Mouse (Mus musculus) lung, embryonic 14.5 days (tissue): Measurements from ENCODE around the gene Kmt2e. TPM values are rescaled to one million over a fixed set of nuclear protein-coding genes. Genes with fewer than 3 reads are reported as not detected.

Source experiments
- ATAC-seq: fragments of 200-750 bp; cut with Nextera tagmentation; 2 replicates; pipeline ENCODE4 v1.8.0; 2017; ENCODE audit warnings: mild to moderate bottlenecking, moderate TSS enrichment, moderate library complexity; ENCODE audit not compliant: insufficient read depth
- DNase-seq: peaks from one replicate; pipeline ENCODE4 v3.0.0-alpha.2; 2015
- H3K27ac ChIP-seq: fragments of 300-500 bp; sonication (generic); 2 replicates; pipeline ENCODE4 v1.5.1; 2014; ENCODE audit warnings: low read depth, mild to moderate bottlenecking, moderate library complexity
- H3K27me3 ChIP-seq: fragments of 300-500 bp; sonication (generic); 2 replicates; pipeline ENCODE4 v1.6.1; 2014; ENCODE audit warnings: low read length, control low read depth; ENCODE audit not compliant: insufficient read depth
- H3K36me3 ChIP-seq: fragments of 300-500 bp; sonication (generic); 2 replicates; pipeline ENCODE4 v1.6.1; 2014; ENCODE audit warnings: control low read depth; ENCODE audit not compliant: insufficient read depth
- H3K4me1 ChIP-seq: fragments of 300-500 bp; sonication (generic); 2 replicates; pipeline ENCODE4 v1.6.1; 2014; ENCODE audit warnings: antibody characterized with exemption, control low read depth; ENCODE audit not compliant: insufficient read depth
- H3K4me2 ChIP-seq: fragments of 300-500 bp; sonication (generic); 2 replicates; pipeline ENCODE4 v1.6.1; 2014; ENCODE audit warnings: mild to moderate bottlenecking
- H3K4me3 ChIP-seq: fragments of 300-500 bp; sonication (generic); 2 replicates; pipeline ENCODE4 v1.5.1; 2014; ENCODE audit warnings: low read depth, low read length
- H3K9ac ChIP-seq: fragments of 300-500 bp; sonication (generic); 2 replicates; pipeline ENCODE4 v1.6.1; 2014
- H3K9me3 ChIP-seq: fragments of 300-500 bp; sonication (generic); 2 replicates; pipeline ENCODE4 v1.6.1; 2016; ENCODE audit warnings: low read depth, low read length, control low read depth
- CTCF ChIP-seq: IDR thresholded peaks from 2 replicates; pipeline ENCODE4 v1.5.1; 2016; ENCODE audit warnings: antibody characterized with exemption, low read depth
- WGBS: fragments of 180-500 bp; shearing (Covaris S2); extraction: QIAGEN DNeasy Blood & Tissue Kit; methylation state at CpG from one replicate; pipeline ENCODE4 v1.1.7; 2014; 5-methylcytosine and 5-hydroxymethylcytosine counted together
- polyA plus RNA-seq: library from polyadenylated mRNA; unstranded; fragments of >200 nt; fragmentation: Nextera tagmentation; extraction: Ambion mirVana; gene quantifications from 2 replicates; pipeline ENCODE4 v1.2.1, GENCODE M21; 2014

Gene Kmt2e
- polyA plus RNA-seq, 1 experiment from 2014 or later: 72.8 TPM

GRCm38 (mm10) chr5:23473098-23473873 lies 39.0 kb downstream of the Kmt2e start:
- H3K4me1 ChIP-seq: no peaks in the 10 kb centered on the region
- ATAC-seq (no peak), DNase-seq (peak; percentile 17)
- H3K36me3 ChIP-seq: peaks cover 56% of the 10 kb centered on the region
- H3K27ac ChIP-seq: no peak overlapping the region
- H3K9ac ChIP-seq: no peak overlapping the region
- 76% methylated on average over 6 of the region's 6 CpGs for WGBS
- peak; percentile 19; the same call in 1 of the 2 replicates for TF ChIP-seq CTCF
- H3K4me3 ChIP-seq: no peak overlapping the region
- H3K27me3 ChIP-seq: no peaks in the 10 kb centered on the region
- H3K9me3 ChIP-seq: no peaks in the 10 kb centered on the region
- no peak overlapping the region for H3K4me2 ChIP-seq

- Histone ChIP-seq H3K36me3 (peaks cover 86% of the 10 kb centered on the region), H3K27ac (no peak overlapping the region)
- no peak for TF ChIP-seq CTCF
These were observed 49.6 kb downstream of the Kmt2e start for GRCm38 (mm10) chr5:23483811-23484210.

GRCm38 (mm10) chr5:23489231-23489630 lies 55.0 kb downstream of the Kmt2e start:
- no peak for TF ChIP-seq CTCF
- no peak for DNase-seq
- Histone ChIP-seq H3K36me3 (peaks cover 84% of the 10 kb centered on the region), H3K4me2 (no peak overlapping the region), H3K9me3 (no peaks in the 10 kb centered on the region), H3K27ac (no peak overlapping the region), H3K4me3 (no peak overlapping the region), H3K9ac (no peak overlapping the region), H3K27me3 (no peaks in the 10 kb centered on the region), H3K4me1 (no peaks in the 10 kb centered on the region)
- WGBS: 82% methylated on average over 4 of the region's 4 CpGs
- no peak for ATAC-seq

More at GRCm38 (mm10) chr5:23483811-23484210, 49.6 kb downstream of the Kmt2e start:
- no peak for ATAC-seq
- Histone ChIP-seq H3K9ac (no peak overlapping the region), H3K9me3 (no peaks in the 10 kb centered on the region), H3K27me3 (no peaks in the 10 kb centered on the region), H3K4me2 (no peak overlapping the region), H3K4me3 (no peak overlapping the region), H3K4me1 (no peaks in the 10 kb centered on the region)
- no peak for DNase-seq
- WGBS: 92% methylated on average over 7 of the region's 7 CpGs

GRCm38 (mm10) chr5:23490797-23491196 lies 56.6 kb downstream of the Kmt2e start:
- no peaks in the 10 kb centered on the region for H3K27me3 ChIP-seq
- peak; percentile 67 for DNase-seq
- H3K36me3 ChIP-seq: peaks cover 81% of the 10 kb centered on the region
- H3K4me3 ChIP-seq: no peak overlapping the region
- WGBS: 41% methylated on average over 2 of the region's 2 CpGs
- no peak overlapping the region for H3K9ac ChIP-seq
- ATAC-seq: 0 out of 2 replicates have a peak, but pooled peaks have one; percentile 66
- no peak overlapping the region for H3K4me2 ChIP-seq
- no peak overlapping the region for H3K27ac ChIP-seq
- H3K4me1 ChIP-seq: no peaks in the 10 kb centered on the region
- H3K9me3 ChIP-seq: no peaks in the 10 kb centered on the region
- peak; percentile 61 for TF ChIP-seq CTCF

- ATAC-seq (no peak), DNase-seq (no peak)
- Histone ChIP-seq H3K9ac (no peak overlapping the region), H3K27me3 (no peaks in the 10 kb centered on the region), H3K27ac (no peak overlapping the region), H3K4me3 (no peak overlapping the region), H3K9me3 (no peaks in the 10 kb centered on the region), H3K4me2 (no peak overlapping the region), H3K4me1 (no peaks in the 10 kb centered on the region), H3K36me3 (peaks cover 88% of the 10 kb centered on the region)
- WGBS: 92% methylated on average over 3 of the region's 3 CpGs
- TF ChIP-seq CTCF: no peak
These were observed 62.2 kb downstream of the Kmt2e start for GRCm38 (mm10) chr5:23496396-23496795.

GRCm38 (mm10) chr5:23496933-23497332 lies 62.7 kb downstream of the Kmt2e start:
- ATAC-seq (no peak), DNase-seq (no peak)
- Histone ChIP-seq H3K27ac (no peak overlapping the region), H3K9ac (no peak overlapping the region), H3K4me2 (no peak overlapping the region), H3K4me3 (no peak overlapping the region), H3K9me3 (no peaks in the 10 kb centered on the region), H3K4me1 (no peaks in the 10 kb centered on the region), H3K27me3 (no peaks in the 10 kb centered on the region), H3K36me3 (peaks cover 90% of the 10 kb centered on the region)
- whole genome bisulfite sequencing: 89% methylated on average over 5 of the region's 5 CpGs
- no peak for TF ChIP-seq CTCF

GRCm38 (mm10) chr5:23497920-23498319 lies 63.7 kb downstream of the Kmt2e start:
- no peak overlapping the region for H3K27ac ChIP-seq
- no peaks in the 10 kb centered on the region for H3K4me1 ChIP-seq
- H3K4me2 ChIP-seq: no peak overlapping the region
- peaks cover 90% of the 10 kb centered on the region for H3K36me3 ChIP-seq
- ATAC-seq (no peak), DNase-seq (no peak)
- H3K4me3 ChIP-seq: no peak overlapping the region
- no peak overlapping the region for H3K9ac ChIP-seq
- 88% methylated on average over 10 of the region's 10 CpGs for WGBS
- H3K9me3 ChIP-seq: no peaks in the 10 kb centered on the region
- no peak for TF ChIP-seq CTCF
- H3K27me3 ChIP-seq: no peaks in the 10 kb centered on the region
